Mouse (Mus musculus) left cerebral cortex, postnatal 4 days (tissue): ENCODE data around the gene Ssh2. TPM values are rescaled to one million over a fixed set of nuclear protein-coding genes. Genes with fewer than 3 reads are reported as not detected.

ENCODE experiments used
- DNase-seq: peaks from one replicate; pipeline ENCODE4 v3.0.0-alpha.2; 2022
- intact Hi-C: fragments of 180-260 bp; cut with DNase I; formaldehyde crosslinking; loops from one replicate; pipeline ENCODE4 v1.15.1; 2025
- total RNA-seq, 2 experiments: library from RNA; stranded (reverse); gene quantifications; 2 replicates each; pipeline ENCODE4 v1.2.3; 2021

Ssh2 gene
- total RNA-seq, 2 experiments from 2014 or later = 60.7 to 62.3 TPM

DNA sequence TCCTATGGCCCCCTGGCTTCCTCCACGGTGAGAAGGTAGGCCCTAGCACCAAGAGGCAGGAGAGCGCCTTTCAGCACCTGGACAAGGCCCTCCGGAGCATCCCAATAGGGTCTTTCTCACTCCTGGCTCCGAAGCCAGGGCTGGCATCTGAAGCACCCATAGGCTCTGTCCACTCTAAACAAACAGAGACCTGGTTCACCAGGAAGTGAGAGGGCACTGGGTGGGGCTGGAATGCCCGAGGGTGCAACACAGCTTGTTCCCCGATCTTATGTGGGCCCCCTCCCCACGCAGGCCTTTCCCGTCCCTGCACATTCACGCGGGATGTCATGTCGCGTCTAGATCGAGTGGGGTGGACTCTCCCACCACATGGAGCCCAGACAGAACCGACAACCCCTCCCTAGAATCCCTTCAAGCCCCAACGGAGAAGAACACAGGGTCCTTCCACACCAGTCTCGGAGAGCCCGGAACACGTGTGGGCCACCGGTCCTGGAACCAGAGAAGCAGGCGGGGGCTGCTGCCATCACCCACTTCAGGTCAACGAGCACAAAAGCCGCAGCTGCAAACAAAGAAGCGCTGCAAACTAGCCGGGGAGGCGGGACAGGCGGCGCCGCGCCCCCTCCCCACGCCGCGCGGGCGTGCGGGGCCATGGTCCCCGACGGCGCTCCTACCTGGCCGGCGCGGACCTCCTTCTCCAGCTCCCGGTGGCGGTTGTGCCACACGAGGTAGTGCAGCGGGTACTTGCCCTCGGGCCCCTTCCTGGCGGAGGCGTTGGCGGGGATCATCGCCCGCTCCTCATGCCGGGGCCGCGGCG is 272.9 kb downstream of the Ssh2 start:
- intact Hi-C loops = loop anchor here (10.0 kb wide), 1 partner anchor 384 kb away; no protein-coding TSS in a partner anchor

DNA sequence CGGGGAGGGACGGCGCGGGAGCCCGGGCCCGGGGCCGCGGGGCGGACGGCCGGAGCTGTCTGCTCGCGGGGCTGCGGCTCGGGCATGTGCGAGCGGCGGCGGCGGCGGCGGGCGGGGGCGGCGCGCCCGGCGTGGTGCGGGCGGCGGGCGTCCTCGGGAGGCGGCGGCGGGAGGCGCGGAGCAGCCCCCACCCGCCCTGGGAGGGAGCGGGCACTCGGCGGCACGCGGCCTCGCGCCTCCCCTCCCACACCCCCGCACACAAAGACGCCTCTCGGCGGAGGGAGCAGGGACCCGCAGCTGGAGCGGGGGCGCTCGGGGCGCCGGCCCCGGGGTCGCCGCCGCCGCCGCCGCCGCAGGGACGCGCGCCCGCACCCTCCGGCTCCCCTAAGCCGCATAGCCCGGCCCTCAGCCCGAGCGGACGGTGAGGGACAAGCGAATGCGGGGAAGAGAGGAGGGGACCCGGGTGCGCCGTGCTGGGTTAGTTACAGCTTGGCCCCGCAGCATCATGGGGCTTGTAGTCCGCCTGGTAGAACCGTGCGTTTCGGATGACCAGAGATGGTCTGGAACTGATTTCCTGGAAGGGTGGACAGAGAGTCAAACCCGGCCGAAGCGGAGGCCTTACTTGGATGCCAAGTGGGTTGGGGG is 273.6 kb downstream of the Ssh2 start, which contains the start of gene Ankrd13b:
TSS of gene Ankrd13b (minus strand) at position 88 of the 645 bp plus-strand sequence.
- DNase-seq = peak; percentile 86
- intact Hi-C loops = loop anchor here (10.0 kb wide), 1 partner anchor 385 kb away; no protein-coding TSS in a partner anchor

More for the DNA sequence above, 272.9 kb downstream of the Ssh2 start:
- DNase-seq = no peak

DNA sequence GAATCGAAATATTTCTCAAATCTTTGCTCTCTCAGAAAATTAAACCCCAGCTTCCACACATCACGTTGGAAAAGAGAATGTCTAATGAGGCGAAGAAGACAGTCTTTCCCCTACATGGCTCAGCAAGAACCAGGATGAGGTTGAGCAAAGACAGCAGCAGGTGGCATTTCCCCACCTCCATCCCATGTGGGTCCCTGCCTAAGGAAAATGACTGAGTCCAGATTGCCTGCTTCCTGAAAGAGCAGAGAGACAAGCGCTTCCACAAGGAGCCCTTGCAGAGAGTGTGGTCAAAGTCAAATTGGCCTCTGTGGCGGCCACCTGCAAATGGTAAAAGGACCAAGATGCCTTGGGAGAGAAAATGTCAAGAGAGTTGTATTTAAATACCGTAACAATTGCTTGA is 274.4 kb downstream of the Ssh2 start:
- DNase-seq = no peak
- intact Hi-C loops = no loop called here

DNA sequence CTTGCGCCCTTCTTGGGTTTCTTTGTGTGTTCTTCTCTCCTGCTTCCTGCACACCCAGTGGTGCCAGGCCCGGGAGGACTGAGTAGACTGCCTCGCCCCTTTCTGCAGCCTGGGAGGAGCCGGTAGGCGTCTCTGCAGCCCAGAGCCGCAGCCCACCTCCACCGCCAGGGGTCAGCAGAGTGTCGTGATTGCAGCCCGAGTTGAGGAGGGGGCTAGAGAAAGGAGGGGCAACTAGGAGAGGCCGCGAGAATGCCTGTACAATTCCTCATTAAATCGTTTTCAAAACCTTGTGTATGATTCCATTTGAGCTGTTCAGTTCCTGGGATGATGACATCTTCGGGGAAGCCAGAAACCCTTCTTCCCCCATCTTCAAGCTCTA is 275.0 kb downstream of the Ssh2 start:
- intact Hi-C loops = no loop called here
- DNase-seq = peak; percentile 97

DNA sequence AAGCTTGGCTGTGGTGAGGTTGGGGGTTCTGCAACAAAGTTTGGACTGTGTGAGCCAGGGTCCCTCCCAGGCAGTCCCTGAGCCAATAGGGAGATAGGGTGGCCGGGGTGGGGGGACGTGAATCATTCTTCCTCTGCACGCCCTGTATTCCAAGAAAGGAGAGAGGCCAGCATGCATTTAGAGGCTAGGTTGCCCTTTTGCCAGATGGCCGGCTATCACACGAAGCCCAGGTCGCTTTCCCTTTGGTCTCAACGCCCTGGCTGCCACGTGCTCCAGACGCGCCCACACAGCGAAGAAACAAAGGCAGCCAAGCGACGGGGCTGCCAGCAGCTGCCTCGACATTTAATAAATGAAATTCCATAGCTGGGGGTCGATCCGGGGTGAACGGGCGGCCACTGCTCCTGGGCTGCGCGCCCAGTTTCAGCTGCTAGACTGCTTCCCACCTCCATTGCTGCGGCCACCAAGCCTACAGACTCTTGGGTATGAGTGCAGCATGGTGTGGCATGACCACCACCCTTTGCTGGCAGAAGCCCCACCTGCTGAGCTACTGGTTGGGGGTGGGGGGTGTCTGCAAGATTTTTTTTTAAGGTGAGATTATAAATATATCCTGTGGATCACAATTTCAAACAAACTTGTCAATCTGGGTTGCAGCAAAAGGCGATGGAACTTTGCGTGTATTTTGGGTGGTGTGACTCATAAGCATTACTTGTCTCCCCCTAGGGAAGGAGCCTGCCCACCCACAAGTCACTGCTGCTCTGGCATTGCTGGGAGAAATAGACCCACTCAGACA is 275.6 kb downstream of the Ssh2 start:
- intact Hi-C loops = no loop called here

DNA sequence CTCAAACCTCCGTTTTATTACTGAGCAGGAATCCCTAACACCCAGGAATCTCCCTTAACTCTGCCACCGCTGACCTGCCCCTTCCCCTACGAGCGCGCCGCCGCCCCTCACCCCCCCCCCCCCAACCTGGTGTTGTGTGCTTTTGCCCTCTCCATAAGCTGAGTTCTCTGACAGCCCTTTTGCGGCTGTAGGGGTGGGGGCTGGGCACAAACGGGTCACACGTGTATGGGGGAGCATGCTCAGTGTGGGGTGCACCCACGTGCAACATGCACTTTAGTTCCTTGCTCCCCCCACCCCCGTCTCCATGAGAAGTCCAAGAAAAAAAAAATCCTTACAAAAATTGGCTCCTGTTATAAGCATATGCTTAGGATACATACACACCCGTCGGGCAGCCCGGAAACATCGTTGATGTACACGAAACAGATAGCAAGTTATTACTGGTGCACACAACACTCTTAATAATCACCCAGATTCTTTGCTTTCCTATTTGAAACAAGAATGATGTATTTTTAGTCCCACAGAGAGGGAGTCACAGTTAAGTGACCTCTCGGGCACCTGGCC is 276.3 kb downstream of the Ssh2 start:
- intact Hi-C loops = no loop called here
- DNase-seq = peak; percentile 43

More for the DNA sequence above, 275.6 kb downstream of the Ssh2 start:
- DNase-seq = peak; percentile 70

DNA sequence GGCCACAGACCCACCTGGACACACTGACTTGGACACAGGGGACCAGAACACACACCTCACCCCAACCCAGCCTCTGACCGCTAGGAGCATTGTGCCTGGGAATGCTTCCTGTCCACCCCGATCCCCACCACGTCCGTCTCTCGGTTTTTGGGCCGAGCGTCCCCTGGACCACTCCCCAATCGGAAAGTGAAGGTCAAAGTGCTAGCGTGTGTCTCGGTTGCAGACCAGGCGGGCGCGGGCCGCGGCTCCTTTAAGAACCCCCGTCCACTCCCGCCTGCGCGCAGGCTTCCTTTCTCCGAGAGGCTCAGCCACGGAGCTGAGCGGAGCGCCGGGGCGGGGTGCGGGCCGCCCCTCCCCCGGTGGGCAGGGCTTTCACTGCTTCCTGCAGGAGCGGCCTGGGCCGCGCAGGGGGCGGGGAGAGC is 276.8 kb downstream of the Ssh2 start:
- intact Hi-C loops = no loop called here
- DNase-seq = peak; percentile 93

DNA sequence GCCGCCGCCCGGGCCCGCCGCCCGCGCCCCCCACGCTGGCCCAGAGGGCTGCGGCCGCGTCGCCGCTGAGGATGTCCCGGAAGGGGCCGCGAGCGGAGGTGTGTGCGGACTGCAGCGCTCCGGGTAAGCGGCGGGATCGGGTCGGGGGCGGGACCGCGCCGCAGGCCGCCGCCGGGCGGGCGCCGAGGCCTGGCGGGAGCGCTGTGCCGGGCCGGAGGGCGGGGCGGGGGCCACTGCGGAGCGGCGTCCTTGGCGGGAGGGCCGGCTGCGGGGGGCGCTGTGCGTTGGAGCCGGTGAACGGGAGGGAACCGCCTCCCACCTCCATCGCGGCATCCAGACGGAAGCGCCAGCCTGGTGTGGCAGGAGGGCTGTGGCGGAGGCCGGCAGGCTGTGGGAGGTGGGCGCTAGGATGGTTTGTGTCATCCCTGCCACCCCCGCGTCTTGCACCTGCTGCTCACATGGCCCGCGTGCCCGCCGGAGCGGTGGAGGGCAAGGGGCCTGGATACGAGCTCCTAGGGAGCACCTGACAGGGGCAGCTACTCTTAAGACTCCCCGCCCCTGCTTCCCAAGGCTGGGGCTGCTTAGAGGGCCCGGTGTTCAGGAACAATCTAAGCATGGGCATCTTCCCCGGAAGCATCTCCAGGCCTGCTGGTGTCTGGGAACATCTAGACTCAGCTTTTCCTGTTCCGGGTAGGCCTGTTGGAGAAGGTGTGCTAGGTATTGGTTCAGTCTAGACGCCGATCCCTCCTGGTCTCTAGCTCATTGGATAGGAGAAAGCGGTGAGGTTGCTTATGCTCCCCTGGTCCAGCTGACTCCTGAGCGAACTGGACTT is 277.6 kb downstream of the Ssh2 start, which contains the start of gene Git1:
TSS of gene Git1 (plus strand) at position 51 of the 832 bp plus-strand sequence.
- intact Hi-C loops = no loop called here
- DNase-seq = peak; percentile 45

DNA sequence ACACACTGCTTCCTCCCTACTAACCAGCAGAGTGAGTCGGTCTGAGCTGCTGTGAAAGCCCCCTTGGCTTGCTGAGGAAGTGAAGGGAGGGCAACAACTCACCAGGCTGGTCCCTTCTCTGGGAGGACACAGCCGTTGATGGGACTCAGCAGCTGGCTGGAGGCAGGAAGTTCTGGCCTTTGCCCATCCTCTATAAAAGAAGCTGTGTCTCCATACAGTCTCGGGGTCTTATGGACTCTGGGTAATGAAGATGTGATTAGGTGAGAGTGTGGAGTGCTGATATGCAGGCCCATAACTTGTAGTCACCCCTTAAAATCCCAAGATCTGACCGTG is 278.2 kb downstream of the Ssh2 start:
- intact Hi-C loops = no loop called here
- DNase-seq = no peak

DNA sequence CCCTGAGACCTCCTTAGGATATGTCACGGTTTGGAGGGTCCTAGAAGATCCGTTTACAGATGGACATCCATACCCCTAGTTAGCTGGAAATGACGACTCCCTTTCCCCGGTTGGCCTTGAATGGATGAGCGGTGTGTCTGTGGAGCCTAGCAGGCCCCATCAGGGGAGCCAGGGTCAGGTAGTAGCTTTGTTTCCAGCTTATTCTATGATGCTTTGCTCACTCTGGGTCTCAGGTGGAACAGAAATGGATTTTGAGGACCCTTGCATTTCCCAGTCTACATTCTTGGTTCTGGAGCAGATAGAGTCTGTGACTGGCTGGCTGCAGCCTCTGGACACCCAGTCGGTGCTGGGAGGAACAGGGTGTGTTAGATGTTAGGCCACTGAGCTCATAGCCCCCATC is 278.7 kb downstream of the Ssh2 start:
- intact Hi-C loops = no loop called here
- no peak for DNase-seq

DNA sequence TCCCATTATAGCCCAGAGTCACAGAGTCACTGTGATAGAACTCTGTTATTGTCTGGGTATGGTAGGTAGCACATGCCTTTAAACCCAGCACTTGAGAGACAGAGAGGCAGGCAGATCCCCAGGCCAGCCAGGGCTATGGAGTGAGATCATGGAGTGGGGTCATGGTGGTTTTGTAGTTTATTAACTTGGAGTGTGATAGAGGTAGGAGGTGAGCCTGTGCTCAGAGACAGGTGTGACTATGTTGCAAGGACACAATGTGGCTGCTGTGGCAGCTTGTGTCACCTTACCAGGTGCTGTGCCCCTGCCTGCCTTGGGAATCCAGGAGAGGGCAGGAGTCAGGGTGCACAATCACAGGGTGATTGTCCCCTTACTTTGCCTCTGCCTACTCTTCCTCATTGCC is 279.4 kb downstream of the Ssh2 start:
- intact Hi-C loops = no loop called here
- no peak for DNase-seq

DNA sequence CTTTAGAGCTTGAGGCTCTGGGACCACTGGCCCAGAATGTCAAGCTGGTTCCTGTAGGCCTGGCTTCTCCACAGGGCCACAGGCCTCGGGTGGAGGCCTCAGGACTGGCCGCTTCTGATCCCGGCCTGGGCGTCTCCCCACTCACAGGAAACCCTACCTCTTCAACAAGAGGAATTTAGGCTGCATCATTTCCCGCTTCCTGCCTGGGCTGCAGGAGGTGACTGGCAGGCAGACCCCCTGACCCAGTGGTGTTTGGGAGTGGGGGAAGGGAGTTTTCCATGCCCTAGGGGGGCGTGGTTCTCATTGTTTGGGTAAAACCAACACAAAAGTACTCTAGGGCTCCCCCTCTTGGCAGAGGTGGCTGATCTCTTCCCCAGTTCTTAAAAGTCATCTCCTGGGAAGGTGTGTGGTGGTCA is 281.3 kb downstream of the Ssh2 start:
- intact Hi-C loops = no loop called here
- DNase-seq = peak; percentile 50

DNA sequence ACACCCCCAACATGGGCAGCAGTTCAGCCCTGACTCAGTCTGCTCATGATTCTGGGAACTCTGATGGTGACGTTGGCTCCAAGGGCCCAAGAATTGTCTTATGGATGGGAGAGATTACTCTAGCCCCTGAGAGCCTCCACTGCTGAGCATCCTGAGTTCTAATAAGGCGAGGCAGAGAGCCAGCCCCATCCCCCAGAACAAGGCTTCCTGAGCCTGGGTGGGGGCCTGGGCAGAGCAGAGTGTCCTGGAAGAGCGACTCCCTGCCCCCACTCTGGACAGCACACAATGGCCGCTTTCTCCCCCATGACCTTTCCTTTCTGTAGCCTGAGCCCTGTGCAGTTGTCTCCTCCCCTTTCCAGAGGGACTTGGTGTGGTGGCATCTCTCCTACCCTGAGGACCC is 281.8 kb downstream of the Ssh2 start:
- DNase-seq = no peak
- intact Hi-C loops = no loop called here

DNA sequence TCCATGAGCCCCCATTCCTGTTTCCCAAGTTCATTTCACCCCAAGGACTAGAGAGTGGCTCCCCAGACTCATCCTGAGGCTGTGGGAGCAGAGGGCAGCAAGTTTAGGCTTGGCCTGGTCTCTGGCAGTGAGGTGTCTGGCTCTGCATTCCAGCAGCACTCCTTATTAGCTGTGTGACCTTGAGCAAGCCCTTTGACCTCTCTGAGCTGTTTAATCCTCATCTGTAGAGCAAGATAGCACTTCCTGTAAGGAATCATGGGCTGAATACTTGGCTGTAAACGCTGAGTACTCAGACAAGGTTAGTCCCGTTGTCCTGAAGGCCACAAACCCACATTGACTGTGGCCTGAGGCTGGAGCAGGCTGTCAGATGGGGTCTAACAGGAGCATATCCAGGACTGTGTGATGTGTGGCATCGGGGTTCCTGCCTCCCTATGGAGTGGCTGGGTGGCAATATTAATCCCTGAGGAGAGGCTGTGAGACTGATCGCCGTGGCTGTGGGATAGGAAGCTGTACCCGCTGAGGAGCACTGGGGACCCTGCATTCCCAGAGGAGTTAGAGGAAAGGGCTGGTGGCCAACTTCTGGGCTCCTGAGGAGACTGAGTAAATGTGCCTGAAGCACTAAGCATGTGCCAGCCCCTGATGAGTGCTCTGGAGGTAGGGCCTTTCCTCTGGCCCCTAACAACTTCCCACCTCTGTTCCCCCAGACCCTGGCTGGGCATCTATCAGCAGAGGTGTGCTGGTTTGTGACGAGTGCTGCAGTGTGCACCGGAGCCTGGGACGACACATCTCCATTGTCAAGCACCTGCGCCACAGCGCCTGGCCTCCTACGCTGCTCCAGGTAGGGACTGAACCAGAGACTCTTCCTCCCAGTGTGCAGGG is 282.4 kb downstream of the Ssh2 start:
- intact Hi-C loops = no loop called here
- DNase-seq = no peak

DNA sequence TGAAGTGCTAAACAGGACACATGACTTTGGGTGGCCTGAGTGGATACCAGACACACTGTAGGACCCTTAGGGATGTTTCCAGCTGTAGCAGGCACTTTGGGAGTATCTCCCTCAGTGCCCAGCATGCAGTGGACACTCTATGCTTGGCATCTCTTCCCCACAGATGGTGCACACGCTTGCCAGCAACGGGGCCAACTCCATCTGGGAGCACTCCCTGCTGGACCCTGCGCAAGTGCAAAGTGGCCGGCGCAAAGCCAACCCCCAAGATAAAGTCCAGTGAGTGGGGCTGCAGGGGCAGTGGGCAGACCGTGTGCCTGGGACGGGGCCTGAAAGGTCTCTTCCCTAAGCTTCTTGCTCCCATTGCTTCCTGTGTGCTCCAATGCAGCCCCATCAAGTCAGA is 283.3 kb downstream of the Ssh2 start:
- intact Hi-C loops = no loop called here
- peak; percentile 80 for DNase-seq

DNA sequence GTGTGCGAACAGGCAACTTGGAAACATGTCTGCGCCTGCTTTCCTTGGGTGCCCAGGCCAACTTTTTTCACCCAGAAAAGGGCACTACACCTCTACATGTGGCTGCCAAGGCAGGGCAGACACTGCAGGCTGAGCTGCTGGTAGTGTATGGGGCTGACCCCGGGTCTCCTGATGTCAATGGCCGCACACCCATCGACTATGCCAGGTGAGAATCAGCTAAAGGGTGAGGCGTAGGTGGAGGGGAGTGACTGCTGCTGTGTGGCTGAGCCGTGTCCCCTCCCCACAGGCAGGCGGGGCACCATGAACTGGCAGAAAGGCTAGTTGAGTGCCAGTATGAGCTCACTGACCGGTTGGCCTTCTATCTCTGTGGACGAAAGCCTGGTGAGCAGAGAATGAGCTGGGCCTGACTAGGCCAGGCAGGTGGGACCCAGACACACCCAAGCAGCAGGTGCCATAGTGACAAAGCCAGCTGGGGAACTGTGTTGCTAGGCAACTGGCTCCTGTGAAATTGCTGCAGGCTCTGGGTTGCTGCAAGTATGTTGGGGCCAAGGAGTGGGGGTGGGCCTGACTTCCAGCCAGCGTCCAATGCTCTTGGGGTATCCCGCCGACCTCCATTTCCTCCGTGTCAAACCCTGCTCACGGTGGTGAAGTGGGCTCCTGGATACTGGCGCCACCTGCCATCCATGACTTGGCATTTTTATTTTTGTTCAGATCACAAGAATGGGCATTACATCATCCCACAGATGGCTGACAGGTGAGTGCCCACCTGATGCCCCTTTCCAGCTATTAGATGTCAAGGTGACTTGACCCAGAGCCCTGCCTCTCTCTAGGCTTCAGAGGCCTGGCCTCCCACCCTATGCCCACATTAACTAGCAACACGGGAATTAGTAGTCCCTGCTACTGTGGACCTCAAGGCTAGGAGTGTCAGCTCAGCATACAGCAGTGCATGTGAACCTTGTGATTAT is 284.6 kb downstream of the Ssh2 start:
- no peak for DNase-seq
- intact Hi-C loops = no loop called here

DNA sequence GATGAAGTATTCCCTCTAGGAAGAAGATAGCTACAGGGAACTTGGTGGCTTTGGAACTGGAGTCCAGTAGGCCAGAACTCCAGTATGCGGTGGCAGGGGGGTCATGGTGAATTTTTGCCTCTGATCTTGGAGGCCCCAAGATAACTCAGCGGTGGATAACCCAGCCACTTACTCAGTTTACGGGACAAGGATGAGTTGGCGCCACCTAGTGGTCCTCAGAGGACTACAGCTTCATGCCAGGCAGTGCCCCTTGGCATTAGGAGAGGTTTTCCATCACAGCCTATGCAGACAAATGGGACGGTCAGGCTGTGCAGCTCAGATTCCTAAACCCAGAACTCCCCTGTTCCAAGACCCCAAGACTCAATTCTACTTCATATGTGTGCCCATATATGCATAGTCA is 285.3 kb downstream of the Ssh2 start:
- DNase-seq = peak; percentile 85
- intact Hi-C loops = no loop called here

DNA sequence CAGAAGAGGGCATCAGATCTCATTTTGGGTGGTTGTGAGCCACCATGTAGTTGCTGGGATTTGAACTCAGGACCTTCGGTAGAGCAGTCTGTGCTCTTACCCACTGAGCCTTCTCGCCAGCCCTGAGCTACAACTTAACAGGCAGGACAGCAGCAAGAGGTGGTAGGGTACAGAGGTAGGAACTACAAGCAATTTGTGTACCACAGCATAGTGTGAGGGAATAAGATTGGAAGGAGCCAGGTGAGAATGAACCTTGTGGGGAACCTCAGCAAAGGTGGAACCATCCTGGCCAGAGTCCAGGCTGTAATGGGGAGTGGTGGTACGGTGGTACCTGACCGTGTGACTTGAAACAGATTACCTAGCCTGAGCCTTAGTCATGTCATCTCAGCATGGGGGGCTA is 285.9 kb downstream of the Ssh2 start:
- intact Hi-C loops = no loop called here
- no peak for DNase-seq
